Mouse (Mus musculus) embryonic fibroblast, embryonic 13.5 days (primary cell): Measurements from ENCODE around the gene BC048679.

Experiments used
- CTCF ChIP-seq: IDR thresholded peaks from 2 replicates; pipeline ENCODE4 v1.5.1; 2011; ENCODE audit warnings: mild to moderate bottlenecking, control low read depth, low read length, moderate library complexity, borderline replicate concordance; ENCODE audit not compliant: insufficient read depth
- POLR2A ChIP-seq: IDR thresholded peaks from 2 replicates; pipeline ENCODE4 v1.6.1; 2011; ENCODE audit warnings: low read depth, mild to moderate bottlenecking, control low read depth, low read length, moderate library complexity

- TF ChIP-seq POLR2A (no peak), CTCF (no peak)
These were observed 17.0 kb upstream of the BC048679 start for GRCm38 (mm10) chr7:81514906-81515590.
